Comparison of ENCODE assay signal across 8 mouse cellular contexts in genomic region chr11:3124932-3125810, GRCm38 (mm10).
DNase-seq lines count a peak whose midpoint lies in the region; ATAC-seq and TF ChIP-seq lines count a peak whose summit lies in the region.
"Not testable (repeated sequence)": the region's sequence is repeated elsewhere in the genome, so short reads cannot be mapped to it uniquely, and the experiment has no call there.

No protein-coding gene starts in this region.

- ATAC-seq in heart, postnatal 0 days (ENCODE audit: insufficient read depth, low read depth); stomach, postnatal 0 days (ENCODE audit: low FRiP score, low TSS enrichment): not testable (repeated sequence)

- intact Hi-C loops in left cerebral cortex, adult 2 months (cut with DNase I), result not testable (repeated sequence)

- H3ac ChIP-seq in myocyte (ENCODE audit: control insufficient read depth, insufficient read length), result not testable (repeated sequence)

- peak; percentile 52 for DNase-seq in 3134 (ENCODE audit: extremely low read depth, insufficient read length, low spot score)
- DNase-seq in cerebellum, postnatal 14 days, result peak; percentile 35 to 50
- DNase-seq in heart, postnatal 0 days (ENCODE audit: low spot score); left cerebral cortex, adult 2 months (ENCODE audit: extremely low spot score in 1 of 2, low spot score in 2 of 2); stomach, postnatal 0 days (ENCODE audit: low spot score): not testable (repeated sequence)

- not testable (repeated sequence) for H3K4me2 ChIP-seq in heart, postnatal 0 days (ENCODE audit: low read depth, low read length); myocyte (ENCODE audit: low read depth); stomach, postnatal 0 days (replicated peaks; ENCODE audit: low read depth)

- H3K9ac ChIP-seq in ES-Bruce4 (ENCODE audit: low read depth, poor library complexity, severe bottlenecking); heart, postnatal 0 days (replicated peaks; ENCODE audit: low read depth, low read length); stomach, postnatal 0 days (ENCODE audit: low read length): not testable (repeated sequence)

- H3K36me3 ChIP-seq in ES-Bruce4 (ENCODE audit: control insufficient read depth, insufficient read depth, low read length, poor library complexity, severe bottlenecking); heart, postnatal 0 days (replicated peaks; ENCODE audit: control insufficient read depth, insufficient read depth, low read length); myocyte (ENCODE audit: control insufficient read depth, insufficient read depth); stomach, postnatal 0 days (ENCODE audit: control insufficient read depth, insufficient read depth, low read length): not testable (repeated sequence)

- 67% methylated on average over 22 of the region's 22 CpGs for WGBS in bone marrow, adult 2 months
- 79% methylated on average over 21 of the region's 22 CpGs for WGBS in heart, postnatal 0 days
- WGBS in stomach, postnatal 0 days, result 79% methylated on average over 21 of the region's 22 CpGs

- not testable (repeated sequence) for H3K79me2 ChIP-seq in myocyte (ENCODE audit: control insufficient read depth, insufficient read depth)

- H3K4me3 ChIP-seq in ES-Bruce4 (ENCODE audit: low read depth, low read length); heart, postnatal 0 days (ENCODE audit: low read depth, low read length); myocyte; stomach, postnatal 0 days (ENCODE audit: low read depth, low read length): not testable (repeated sequence)
- peak overlapping the region; percentile 34 for H3K4me3 ChIP-seq in bone marrow, adult 2 months (replicated peaks; ENCODE audit: control insufficient read depth, low read depth, low read length)
- H3K4me3 ChIP-seq in left cerebral cortex, adult 2 months, result peak overlapping the region; percentile 60; the same call in 1 of the 2 replicates

- not testable (repeated sequence) for TF ChIP-seq EP300 in ES-Bruce4 (IDR thresholded peaks at IDR 0.05; ENCODE audit: insufficient read depth, low read depth, low read length); heart, postnatal 0 days (IDR thresholded peaks at IDR 0.05; ENCODE audit: low read depth); stomach, postnatal 0 days (optimal IDR thresholded peaks at IDR 0.05)

- H3K9me3 ChIP-seq in ES-Bruce4 (replicated peaks; ENCODE audit: control insufficient read depth, insufficient read depth, low read length, poor library complexity, severe bottlenecking); heart, postnatal 0 days (replicated peaks; ENCODE audit: control insufficient read depth, low read length); stomach, postnatal 0 days (ENCODE audit: control insufficient read depth, low read length): not testable (repeated sequence)

- H3K27me3 ChIP-seq in ES-Bruce4 (ENCODE audit: control insufficient read depth, insufficient read depth, low read length, poor library complexity, severe bottlenecking); heart, postnatal 0 days (ENCODE audit: control insufficient read depth, insufficient read depth, low read length); myocyte (ENCODE audit: control insufficient read depth, insufficient read depth, insufficient read length); stomach, postnatal 0 days (ENCODE audit: control insufficient read depth, insufficient read depth, low read length): not testable (repeated sequence)

- not testable (repeated sequence) for H3K4me1 ChIP-seq in ES-Bruce4 (ENCODE audit: control insufficient read depth, insufficient read depth, low read length); bone marrow, adult 2 months (ENCODE audit: control insufficient read depth, insufficient read depth, low read length); heart, postnatal 0 days (ENCODE audit: control insufficient read depth, insufficient read depth); stomach, postnatal 0 days (replicated peaks; ENCODE audit: control insufficient read depth, insufficient read depth)

- not testable (repeated sequence) for TF ChIP-seq POLR2A in ES-Bruce4 (IDR thresholded peaks at IDR 0.05; ENCODE audit: insufficient read depth, low read length); bone marrow, adult 2 months (IDR thresholded peaks at IDR 0.05; ENCODE audit: borderline replicate concordance, control insufficient read depth, low read depth, low read length); myocyte (IDR thresholded peaks at IDR 0.05; ENCODE audit: insufficient read length, low read depth)

- peak; percentile 14 for TF ChIP-seq CTCF in ES-Bruce4 (IDR thresholded peaks at IDR 0.05; ENCODE audit: low read depth, low read length)
- peak; percentile 40; the same call in 1 of the 2 replicates for TF ChIP-seq CTCF in bone marrow, adult 2 months (IDR thresholded peaks at IDR 0.05; ENCODE audit: control insufficient read depth, insufficient read depth, low read length)
- TF ChIP-seq CTCF in heart, postnatal 0 days (IDR thresholded peaks at IDR 0.05; ENCODE audit: low read depth), result peak; percentile 21; the same call in 1 of the 2 replicates
- TF ChIP-seq CTCF in left cerebral cortex, adult 2 months (IDR thresholded peaks at IDR 0.05), result peak; percentile 38
- peak; percentile 54 for TF ChIP-seq CTCF in stomach, postnatal 0 days (IDR thresholded peaks at IDR 0.05; ENCODE audit: low read depth)

- H3K27ac ChIP-seq in ES-Bruce4 (ENCODE audit: insufficient read depth, low read length); heart, postnatal 0 days (ENCODE audit: low read depth); left cerebral cortex, adult 2 months; stomach, postnatal 0 days (replicated peaks): not testable (repeated sequence)
- peak overlapping the region; percentile 30; the same call in 1 of the 2 replicates for H3K27ac ChIP-seq in bone marrow, adult 2 months (ENCODE audit: control insufficient read depth, insufficient read depth, low read depth, low read length, poor library complexity)

TF ChIP-seq in myocyte, 11 proteins besides CTCF, POLR2A, EP300 and RAD21:
- TF ChIP-seq MYOD1 (IDR thresholded peaks at IDR 0.05; ENCODE audit: control insufficient read depth in 1 of 3, insufficient read length in 2 of 3, low read depth in 2 of 3), result peak in 1 of 3 experiments; percentile 31
- TF ChIP-seq MYOG (IDR thresholded peaks at IDR 0.05; ENCODE audit: control insufficient read depth in 1 of 3, insufficient read depth in 1 of 3, insufficient read length in 2 of 3, low read depth in 2 of 3), result peak in 1 of 3 experiments; percentile 1
- peak; percentile 4 for TF ChIP-seq TCF12 (IDR thresholded peaks at IDR 0.05; ENCODE audit: insufficient read depth, poor library complexity, severe bottlenecking)
